Mouse (Mus musculus): ENCODE measurements around the gene Ap4b1. TPM values are rescaled to one million over a fixed set of nuclear protein-coding genes. Genes with fewer than 3 reads are reported as not detected.

Ap4b1 gene
- total RNA-seq, 1 experiment from 2014 or later, result 23.5 TPM

DNA sequence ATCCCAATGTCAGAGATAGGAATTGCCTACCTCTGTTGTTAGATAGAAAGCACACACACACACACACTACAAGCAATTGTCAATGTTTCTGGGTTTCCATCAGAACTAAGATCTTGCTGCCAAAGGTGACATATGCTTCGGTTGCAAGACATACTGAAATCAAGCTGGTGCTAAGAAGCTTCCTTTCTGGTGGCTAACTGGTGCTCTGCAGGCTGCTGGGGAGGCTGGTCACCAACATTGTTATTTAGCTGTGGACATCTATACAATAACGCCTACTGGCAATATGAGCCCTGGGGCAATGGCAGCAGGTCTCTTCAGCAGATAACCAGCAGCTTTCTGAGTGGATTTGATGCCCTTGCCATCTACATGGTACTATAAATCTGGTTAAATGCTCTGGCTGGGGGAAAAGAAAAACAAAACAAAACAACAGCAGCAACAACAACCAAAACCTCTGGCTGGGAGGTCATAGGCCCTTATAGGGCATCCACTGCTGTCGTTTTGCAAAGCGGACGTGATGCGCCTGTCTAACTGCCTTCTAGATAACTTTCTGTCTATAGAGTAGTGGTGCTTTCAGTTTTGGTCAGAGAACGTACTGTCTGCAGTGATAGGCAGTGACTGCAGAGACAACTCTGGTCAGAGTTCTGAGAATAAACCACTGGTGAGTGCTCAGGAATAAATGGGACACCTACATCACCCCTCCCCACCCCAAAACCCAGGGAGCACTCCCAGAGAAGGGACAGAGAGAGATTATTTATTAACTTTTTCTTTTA lies 47.9 kb downstream of the Ap4b1 start:
- DNase-seq, result no peak

DNA sequence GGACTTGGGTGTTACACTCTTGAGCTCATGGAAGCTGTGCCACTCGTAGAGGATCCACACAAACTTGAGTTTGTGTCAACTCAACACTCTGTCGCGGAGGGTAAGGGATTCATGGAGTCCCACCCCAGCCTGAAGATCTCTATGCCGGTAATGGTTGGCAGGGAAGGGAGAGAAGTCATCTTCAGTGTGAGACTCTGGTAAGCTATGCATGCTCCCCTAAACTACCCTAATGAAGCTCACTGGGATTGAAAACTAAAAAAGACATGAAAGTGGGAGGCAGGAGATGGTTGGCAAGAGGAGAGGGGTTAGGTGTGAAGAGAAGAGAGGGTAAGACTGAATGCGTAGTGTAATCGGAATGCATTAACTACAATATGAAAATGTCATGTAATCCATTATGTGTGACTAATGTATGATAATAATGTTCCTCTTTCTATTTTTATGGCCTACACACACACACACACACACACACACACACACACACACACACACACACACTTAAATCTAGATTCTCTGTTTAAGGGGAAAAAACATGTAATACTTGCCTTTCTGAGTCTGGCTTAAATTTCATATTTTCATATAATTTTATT lies 48.8 kb downstream of the Ap4b1 start:
- no peak for DNase-seq

DNA sequence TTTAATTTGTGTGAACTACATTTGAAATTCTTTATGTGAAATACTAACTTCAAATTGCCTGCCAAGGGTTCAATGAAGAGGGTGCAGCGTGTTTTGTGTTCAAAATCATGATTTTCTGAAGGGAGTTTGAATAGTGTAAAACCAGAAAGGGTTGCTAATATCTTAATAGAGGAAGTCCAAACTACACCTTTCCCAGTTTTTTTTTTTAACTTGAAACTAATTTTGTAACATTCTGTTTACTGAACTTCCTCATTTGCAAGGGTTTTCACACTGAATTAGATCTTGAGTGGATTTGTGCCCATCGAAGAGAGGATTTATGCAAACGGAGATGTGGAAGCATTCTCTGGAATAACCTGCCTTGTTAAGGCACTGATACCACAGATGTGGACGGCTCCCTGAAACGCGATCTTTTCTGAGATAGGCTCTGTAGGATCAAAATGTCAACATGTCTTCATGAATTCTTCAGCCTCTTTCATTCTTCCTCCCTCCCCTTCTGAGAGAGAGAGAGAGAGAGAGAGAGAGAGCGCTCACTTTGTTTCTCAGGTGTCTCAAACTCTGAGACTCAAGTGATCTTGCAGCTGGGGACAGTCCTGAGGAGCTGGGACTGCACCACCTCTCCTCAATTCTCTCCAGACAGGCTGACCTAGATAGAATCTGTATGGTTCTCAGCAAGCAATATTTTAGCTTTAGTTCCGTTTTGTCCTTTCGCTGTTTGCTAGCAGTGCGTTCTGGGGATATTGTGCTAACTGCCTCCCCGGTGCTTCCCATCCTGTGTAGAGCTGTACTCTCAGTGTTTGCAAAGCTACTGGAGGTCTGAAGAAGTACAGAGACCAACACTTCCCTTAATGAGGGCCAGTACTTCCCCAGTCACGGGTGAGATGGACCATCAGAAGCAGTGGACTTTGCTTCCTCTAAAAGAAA lies 49.8 kb downstream of the Ap4b1 start, which contains the start of gene Ptpn22:
Gene Ptpn22, plus strand, starts transcription at position 915 of the 921 bp plus-strand sequence.
- DNase-seq, result no peak

DNA sequence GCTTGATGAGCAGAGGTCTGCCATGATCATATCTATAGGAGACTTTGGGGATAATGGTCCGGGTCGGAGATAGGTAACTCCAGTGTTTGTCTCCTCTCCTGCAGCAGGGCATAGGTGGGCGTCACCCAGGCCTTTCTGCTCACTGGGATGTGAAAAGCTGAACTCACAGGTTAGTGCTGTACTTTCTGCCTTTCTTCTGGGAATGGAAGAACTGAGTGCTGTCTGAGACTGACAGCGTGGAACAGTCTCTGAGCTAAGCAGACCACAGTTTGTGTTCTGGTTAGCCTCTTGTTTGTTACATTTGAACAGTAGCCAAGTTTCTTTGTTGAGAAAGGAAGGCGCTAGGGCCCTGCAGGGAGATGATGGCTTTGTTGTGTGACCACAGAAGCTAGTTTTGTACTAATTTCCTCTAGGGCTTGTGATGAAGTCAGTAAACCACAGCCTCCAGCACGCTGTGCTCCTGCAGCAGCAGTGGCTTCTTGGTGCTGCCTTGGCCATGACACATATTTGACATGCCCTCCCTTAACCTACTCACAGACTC lies 50.6 kb downstream of the Ap4b1 start:
- DNase-seq, result no peak

DNA sequence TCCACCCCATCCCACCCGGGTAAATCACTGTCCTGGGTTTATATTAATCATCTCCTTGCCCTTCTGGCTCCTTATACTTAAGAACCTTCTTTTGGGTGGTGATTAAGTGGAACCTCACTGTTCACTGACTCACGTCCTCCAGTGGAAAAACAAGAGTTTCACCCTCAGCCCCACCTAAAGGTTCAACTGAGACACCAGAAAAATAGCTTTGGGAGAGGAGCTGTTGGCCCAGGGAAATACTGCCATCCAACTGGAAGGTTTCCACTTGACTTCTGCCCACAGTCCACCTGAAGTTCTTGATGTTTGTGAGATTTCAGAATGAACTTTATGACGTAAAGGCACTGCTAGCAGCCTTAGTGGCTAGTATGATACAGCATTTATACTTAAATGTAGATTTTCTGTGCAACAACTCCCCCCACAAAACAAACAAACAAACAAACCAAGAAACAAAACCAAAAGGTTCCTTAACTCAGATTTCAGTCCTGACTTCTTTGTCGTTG lies 53.5 kb downstream of the Ap4b1 start:
- no peak for DNase-seq

DNA sequence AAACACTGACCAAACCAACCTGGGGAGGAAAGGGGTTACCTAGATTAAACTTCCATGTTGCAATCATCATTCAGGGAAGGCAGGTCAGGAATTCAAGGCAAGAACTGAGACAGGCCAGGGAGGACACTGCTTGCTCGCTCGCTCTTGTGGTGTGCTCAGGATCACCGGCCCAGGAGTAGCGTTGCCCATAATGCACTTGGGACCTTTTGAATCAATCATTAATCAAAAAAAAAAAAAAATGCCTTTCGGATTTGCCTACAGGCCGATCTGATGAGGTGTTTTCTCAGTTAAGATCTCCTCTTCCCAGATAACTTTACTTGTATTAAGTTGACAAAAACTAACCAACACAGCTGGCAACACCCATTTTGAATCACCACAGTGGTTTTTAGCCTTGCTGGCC lies 54.9 kb downstream of the Ap4b1 start:
- DNase-seq, result no peak

DNA sequence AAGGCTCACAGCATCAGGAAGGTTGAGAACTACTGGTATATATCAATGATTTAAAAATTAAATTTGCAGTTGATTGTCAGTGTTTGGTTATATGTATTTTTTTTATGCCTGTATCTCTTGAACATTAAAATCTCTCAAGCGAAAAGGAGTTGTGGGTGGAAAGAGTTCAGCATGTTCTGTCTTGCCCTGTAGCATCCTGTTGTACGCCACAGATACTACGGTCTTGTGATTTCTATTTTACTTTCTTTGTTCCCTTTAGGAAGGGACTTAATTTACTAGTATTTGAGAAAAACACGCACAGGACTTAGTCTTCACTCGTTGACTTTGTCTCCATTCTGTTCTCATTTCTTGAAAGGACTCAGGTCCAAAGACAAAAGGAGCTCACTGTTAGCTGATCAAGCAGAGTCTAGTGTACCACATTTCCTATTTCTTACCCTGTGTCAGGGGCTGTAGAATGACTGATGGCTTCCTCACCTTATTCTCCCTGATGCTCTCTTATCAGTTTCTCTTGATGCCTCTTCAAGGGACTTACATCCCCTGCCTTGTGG lies 58.2 kb downstream of the Ap4b1 start:
- no peak for DNase-seq

DNA sequence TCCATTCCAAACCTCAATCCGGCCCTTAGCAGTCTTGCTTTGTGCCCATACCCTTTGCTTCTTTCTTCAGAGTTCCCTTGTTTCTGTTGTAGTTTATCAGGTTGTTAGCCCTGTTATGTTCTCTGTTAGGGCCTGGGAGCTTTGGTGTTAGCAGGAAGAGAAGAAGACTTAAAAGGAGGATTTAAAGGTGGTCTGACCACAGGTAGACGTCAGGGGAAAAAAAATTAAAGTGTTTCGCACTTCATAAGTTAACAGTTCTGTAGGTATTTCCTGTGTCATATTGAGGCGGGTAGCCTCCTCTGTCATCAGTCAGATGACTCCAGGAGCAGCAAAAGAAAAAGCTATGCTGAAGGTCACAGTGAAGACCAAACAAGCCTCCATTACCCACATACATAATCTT lies 58.7 kb downstream of the Ap4b1 start:
- no peak for DNase-seq

Other genes with a start within 250 kb of the Ap4b1 start
- not detected in 2 replicates for gene Syt6, start 234.3 kb upstream of the Ap4b1 start, total RNA-seq (2021)
- 2.1 and 2.6 TPM in 2 replicates for gene Atg4a-ps, start 163.5 kb upstream of the Ap4b1 start, total RNA-seq (2021)
- gene Olfml3, start 71.5 kb upstream of the Ap4b1 start, total RNA-seq (2021), result 6.9 and 9.0 TPM in 2 replicates
- not detected in 2 replicates for gene Gm10964, start 70.2 kb upstream of the Ap4b1 start, total RNA-seq (2021)
- gene Hipk1, start 18.0 kb upstream of the Ap4b1 start, total RNA-seq (2021), result 135 and 139 TPM in 2 replicates
- gene Dclre1b, start 76 bp upstream of the Ap4b1 start, total RNA-seq (2021), result 11.3 and 13.4 TPM in 2 replicates
- gene Gm43064, start 53 bp downstream of the Ap4b1 start, total RNA-seq (2021), result 0.21 TPM in 1 of 2 replicates, not detected in the other
- gene Bcl2l15, start 23.1 kb downstream of the Ap4b1 start, total RNA-seq (2021), result 0.70 TPM in 1 of 2 replicates, not detected in the other
- gene Ptpn22, start 50.3 kb downstream of the Ap4b1 start, total RNA-seq (2021), result 1.1 TPM in 1 of 2 replicates, not detected in the other
- 17.7 and 20.2 TPM in 2 replicates for gene Rsbn1, start 104.6 kb downstream of the Ap4b1 start, total RNA-seq (2021)
- 19.6 and 21.9 TPM in 2 replicates for gene Phtf1, start 158.6 kb downstream of the Ap4b1 start, total RNA-seq (2021)